Mouse (Mus musculus) neural tube, embryonic 13.5 days (tissue): ENCODE data around the gene Plxnd1. TPM values are rescaled to one million over a fixed set of nuclear protein-coding genes. Genes with fewer than 3 reads are reported as not detected.
A peak's percentile ranks its signal among the peaks of the same experiment; 100 is the strongest.

Experiments
- ATAC-seq: fragments of 200-750 bp; cut with Nextera tagmentation; 2 replicates; pipeline ENCODE4 v1.8.0; 2017; ENCODE audit warnings: low read depth, mild to moderate bottlenecking, moderate TSS enrichment, moderate library complexity
- H3K27ac ChIP-seq: fragments of 300-500 bp; sonication (generic); replicated peaks from 2 replicates; pipeline ENCODE4 v1.5.1; 2015; ENCODE audit warnings: moderate library complexity, mild to moderate bottlenecking, inconsistent platforms
- H3K27me3 ChIP-seq: fragments of 300-500 bp; sonication (generic); 2 replicates; pipeline ENCODE4 v1.6.1; 2015; ENCODE audit warnings: mild to moderate bottlenecking, inconsistent platforms
- H3K36me3 ChIP-seq: fragments of 300-500 bp; sonication (generic); 2 replicates; pipeline ENCODE4 v1.6.1; 2015; ENCODE audit warnings: mild to moderate bottlenecking, inconsistent platforms
- H3K4me1 ChIP-seq: fragments of 300-500 bp; sonication (generic); replicated peaks from 2 replicates; pipeline ENCODE4 v1.6.1; 2015; ENCODE audit warnings: inconsistent platforms
- H3K4me2 ChIP-seq: fragments of 300-500 bp; sonication (generic); 2 replicates; pipeline ENCODE4 v1.6.1; 2015; ENCODE audit warnings: inconsistent platforms, mild to moderate bottlenecking, moderate library complexity
- H3K4me3 ChIP-seq: fragments of 300-500 bp; sonication (generic); 2 replicates; pipeline ENCODE4 v1.5.1; 2015; ENCODE audit warnings: mild to moderate bottlenecking, inconsistent platforms
- H3K9ac ChIP-seq: fragments of 300-500 bp; sonication (generic); 2 replicates; pipeline ENCODE4 v1.6.1; 2015; ENCODE audit warnings: moderate library complexity, mild to moderate bottlenecking, inconsistent platforms
- H3K9me3 ChIP-seq: fragments of 300-500 bp; sonication (generic); 2 replicates; pipeline ENCODE4 v1.6.1; 2016; ENCODE audit warnings: inconsistent platforms
- whole genome bisulfite sequencing: fragments of 180-500 bp; shearing (Covaris S2); methylation state at CpG from one replicate; pipeline ENCODE4 v1.1.7; 2015; 5-methylcytosine and 5-hydroxymethylcytosine counted together
- polyA plus RNA-seq: library from polyadenylated mRNA; unstranded; fragments of >200 nt; fragmentation: Nextera tagmentation; extraction: Ambion mirVana; gene quantifications from 2 replicates; pipeline ENCODE4 v1.2.1, GENCODE M21; 2015

Plxnd1 gene
- polyA plus RNA-seq, 1 experiment from 2014 or later: 17.8 TPM

GRCm38 (mm10) chr6:116009426-116009825, 14.6 kb upstream of the Plxnd1 start:
- no peak overlapping the region for H3K4me2 ChIP-seq
- no peaks in the 10 kb centered on the region for H3K9me3 ChIP-seq
- no peak overlapping the region for H3K9ac ChIP-seq
- H3K4me3 ChIP-seq: no peak overlapping the region
- no peaks in the 10 kb centered on the region for H3K27me3 ChIP-seq
- no peaks in the 10 kb centered on the region for H3K36me3 ChIP-seq
- no peak for ATAC-seq
- no peak overlapping the region for H3K27ac ChIP-seq
- H3K4me1 ChIP-seq: peaks cover 6% of the 10 kb centered on the region
- WGBS: 52% methylated on average over 12 of the region's 12 CpGs

DNA sequence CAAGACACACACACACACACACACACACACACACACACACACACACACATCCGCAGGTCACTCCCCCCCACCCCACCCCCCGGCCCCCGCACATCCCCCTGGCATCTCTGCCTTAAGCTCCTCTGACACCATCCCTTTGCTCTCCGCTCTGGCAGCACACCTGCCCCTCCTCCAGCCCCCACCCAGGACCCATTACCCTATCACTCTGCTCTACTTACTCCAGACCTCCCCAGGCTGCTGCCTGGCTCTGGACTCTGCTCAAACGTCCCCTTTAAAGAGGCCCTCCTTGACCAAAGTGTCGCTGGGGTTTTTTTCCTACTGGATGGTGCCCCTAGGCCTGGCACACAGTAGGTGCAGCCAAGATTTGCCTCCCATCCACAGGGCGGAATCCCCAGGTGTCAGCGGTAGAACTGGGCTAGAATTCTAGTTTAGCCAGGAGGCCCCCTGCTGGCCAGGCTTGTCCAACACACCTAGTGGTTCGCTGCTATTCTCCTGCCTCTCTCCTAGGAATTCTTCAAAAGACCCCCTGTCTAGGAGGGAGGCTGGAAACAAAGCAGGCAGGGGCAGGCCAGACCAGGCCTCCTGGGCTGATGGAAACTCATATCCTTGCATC, 12.9 kb upstream of the Plxnd1 start:
- 0 out of 2 replicates have a peak overlapping the region, but pooled peaks have one; percentile 38 for H3K9ac ChIP-seq
- H3K27me3 ChIP-seq: no peaks in the 10 kb centered on the region
- H3K9me3 ChIP-seq: no peaks in the 10 kb centered on the region
- peaks cover 13% of the 10 kb centered on the region for H3K4me1 ChIP-seq
- H3K4me3 ChIP-seq: no peak overlapping the region
- H3K27ac ChIP-seq: no peak overlapping the region
- peak; percentile 33; the same call in 1 of the 2 replicates for ATAC-seq
- no peak overlapping the region for H3K4me2 ChIP-seq
- no peaks in the 10 kb centered on the region for H3K36me3 ChIP-seq
- 29% methylated on average over 8 of the region's 9 CpGs for WGBS

- no peak overlapping the region for H3K9ac ChIP-seq
- WGBS: 49% methylated on average over 9 of the region's 9 CpGs
- no peak overlapping the region for H3K4me2 ChIP-seq
- no peak for ATAC-seq
- no peak overlapping the region for H3K4me3 ChIP-seq
- peaks cover 13% of the 10 kb centered on the region for H3K4me1 ChIP-seq
- no peaks in the 10 kb centered on the region for H3K27me3 ChIP-seq
- peak overlapping the region; percentile 70; the same call in 1 of the 2 replicates for H3K27ac ChIP-seq
- no peaks in the 10 kb centered on the region for H3K36me3 ChIP-seq
- H3K9me3 ChIP-seq: no peaks in the 10 kb centered on the region
Observed at GRCm38 (mm10) chr6:116006731-116007130, 11.9 kb upstream of the Plxnd1 start.

- no peaks in the 10 kb centered on the region for H3K9me3 ChIP-seq
- H3K9ac ChIP-seq: no peak overlapping the region
- no peaks in the 10 kb centered on the region for H3K27me3 ChIP-seq
- no peaks in the 10 kb centered on the region for H3K36me3 ChIP-seq
- H3K4me1 ChIP-seq: peaks cover 13% of the 10 kb centered on the region
- peak overlapping the region; percentile 70; the same call in 1 of the 2 replicates for H3K27ac ChIP-seq
- no peak overlapping the region for H3K4me2 ChIP-seq
- no peak for ATAC-seq
- WGBS: 78% methylated on average over 4 of the region's 4 CpGs
- no peak overlapping the region for H3K4me3 ChIP-seq
Observed at GRCm38 (mm10) chr6:116005959-116006288, 11.1 kb upstream of the Plxnd1 start.

GRCm38 (mm10) chr6:116005275-116005958, 10.6 kb upstream of the Plxnd1 start:
- 72% methylated on average over 17 of the region's 17 CpGs for WGBS
- no peak overlapping the region for H3K27ac ChIP-seq
- no peaks in the 10 kb centered on the region for H3K9me3 ChIP-seq
- ATAC-seq: no peak
- H3K4me2 ChIP-seq: no peak overlapping the region
- H3K4me3 ChIP-seq: no peak overlapping the region
- H3K27me3 ChIP-seq: no peaks in the 10 kb centered on the region
- no peaks in the 10 kb centered on the region for H3K36me3 ChIP-seq
- H3K9ac ChIP-seq: no peak overlapping the region
- H3K4me1 ChIP-seq: peaks cover 13% of the 10 kb centered on the region

DNA sequence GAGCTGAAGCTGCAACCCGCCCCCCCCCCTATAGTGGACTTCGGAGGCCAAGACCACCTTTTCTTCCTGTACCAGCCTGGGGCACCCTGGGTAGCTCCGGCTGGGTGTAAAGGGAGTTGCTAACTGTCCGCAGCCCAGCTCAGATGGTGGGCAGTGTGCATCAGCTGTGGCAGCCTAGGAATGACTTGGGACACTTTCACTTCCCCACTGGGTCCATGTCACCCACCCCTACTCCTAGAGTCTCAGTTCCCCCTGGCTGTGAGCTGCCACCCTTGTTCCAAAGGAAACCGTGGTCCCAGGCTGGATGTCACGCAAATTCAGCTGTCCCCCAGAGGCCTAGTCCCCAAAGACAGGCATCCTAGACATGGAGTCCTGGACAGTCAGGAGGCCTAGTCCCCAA, 9.9 kb upstream of the Plxnd1 start:
- Histone ChIP-seq H3K4me1 (peaks cover 13% of the 10 kb centered on the region), H3K27me3 (no peaks in the 10 kb centered on the region), H3K27ac (peak overlapping the region; percentile 38; the same call in 1 of the 2 replicates), H3K9me3 (no peaks in the 10 kb centered on the region), H3K9ac (no peak overlapping the region), H3K4me3 (no peak overlapping the region), H3K36me3 (no peaks in the 10 kb centered on the region), H3K4me2 (no peak overlapping the region)
- WGBS: 95% methylated on average over 6 of the region's 6 CpGs
- ATAC-seq: no peak

DNA sequence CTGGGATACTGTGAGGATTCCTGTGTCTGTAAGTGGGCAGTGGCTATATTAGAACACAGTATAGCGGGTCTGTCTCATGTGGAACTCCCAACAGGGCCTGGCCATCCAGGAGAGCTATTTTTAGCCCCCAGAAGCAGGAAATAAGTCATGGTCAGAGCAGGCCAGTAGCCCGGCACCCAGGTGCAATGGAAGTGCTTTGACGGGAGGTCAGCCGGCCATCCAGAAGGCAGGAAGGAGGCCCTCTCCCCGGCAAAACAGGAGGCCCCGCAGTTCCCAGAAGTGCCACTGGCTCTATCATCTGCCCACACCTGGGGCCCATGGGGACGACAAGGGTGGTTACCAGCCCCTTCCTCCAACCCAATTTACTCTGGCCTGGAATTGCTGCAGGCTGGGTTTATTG, 9.3 kb upstream of the Plxnd1 start:
- no peak overlapping the region for H3K9ac ChIP-seq
- H3K36me3 ChIP-seq: no peaks in the 10 kb centered on the region
- H3K4me2 ChIP-seq: no peak overlapping the region
- no peak overlapping the region for H3K4me3 ChIP-seq
- H3K4me1 ChIP-seq: peaks cover 13% of the 10 kb centered on the region
- WGBS: 41% methylated on average over 7 of the region's 7 CpGs
- peak overlapping the region; percentile 38 for H3K27ac ChIP-seq
- no peaks in the 10 kb centered on the region for H3K27me3 ChIP-seq
- H3K9me3 ChIP-seq: no peaks in the 10 kb centered on the region
- no peak for ATAC-seq

DNA sequence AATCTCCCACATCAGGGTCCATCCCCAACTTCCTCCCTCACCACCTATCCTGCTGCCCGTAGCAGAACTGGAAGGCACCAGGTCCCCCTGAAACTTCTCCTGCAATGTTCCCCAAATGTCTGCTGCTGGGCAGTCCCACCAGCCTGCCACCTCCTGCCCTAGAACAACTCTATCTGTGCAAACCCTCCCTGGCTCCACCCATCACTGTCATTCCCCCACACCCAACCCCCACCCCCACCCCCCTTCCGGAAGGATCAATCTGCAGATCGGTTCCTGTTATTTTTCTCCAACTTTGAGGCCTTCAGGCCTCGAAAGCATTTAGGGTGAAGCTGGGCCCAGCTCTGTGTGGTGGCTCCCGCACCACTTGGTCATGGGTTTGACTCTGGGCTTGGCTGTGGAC, 8.7 kb upstream of the Plxnd1 start:
- WGBS: 77% methylated on average over 5 of the region's 5 CpGs
- H3K36me3 ChIP-seq: no peaks in the 10 kb centered on the region
- no peaks in the 10 kb centered on the region for H3K9me3 ChIP-seq
- H3K9ac ChIP-seq: no peak overlapping the region
- H3K27ac ChIP-seq: 0 out of 2 replicates have a peak overlapping the region, but pooled peaks have one; percentile 38
- no peaks in the 10 kb centered on the region for H3K27me3 ChIP-seq
- peaks cover 16% of the 10 kb centered on the region for H3K4me1 ChIP-seq
- no peak overlapping the region for H3K4me2 ChIP-seq
- no peak for ATAC-seq
- no peak overlapping the region for H3K4me3 ChIP-seq

DNA sequence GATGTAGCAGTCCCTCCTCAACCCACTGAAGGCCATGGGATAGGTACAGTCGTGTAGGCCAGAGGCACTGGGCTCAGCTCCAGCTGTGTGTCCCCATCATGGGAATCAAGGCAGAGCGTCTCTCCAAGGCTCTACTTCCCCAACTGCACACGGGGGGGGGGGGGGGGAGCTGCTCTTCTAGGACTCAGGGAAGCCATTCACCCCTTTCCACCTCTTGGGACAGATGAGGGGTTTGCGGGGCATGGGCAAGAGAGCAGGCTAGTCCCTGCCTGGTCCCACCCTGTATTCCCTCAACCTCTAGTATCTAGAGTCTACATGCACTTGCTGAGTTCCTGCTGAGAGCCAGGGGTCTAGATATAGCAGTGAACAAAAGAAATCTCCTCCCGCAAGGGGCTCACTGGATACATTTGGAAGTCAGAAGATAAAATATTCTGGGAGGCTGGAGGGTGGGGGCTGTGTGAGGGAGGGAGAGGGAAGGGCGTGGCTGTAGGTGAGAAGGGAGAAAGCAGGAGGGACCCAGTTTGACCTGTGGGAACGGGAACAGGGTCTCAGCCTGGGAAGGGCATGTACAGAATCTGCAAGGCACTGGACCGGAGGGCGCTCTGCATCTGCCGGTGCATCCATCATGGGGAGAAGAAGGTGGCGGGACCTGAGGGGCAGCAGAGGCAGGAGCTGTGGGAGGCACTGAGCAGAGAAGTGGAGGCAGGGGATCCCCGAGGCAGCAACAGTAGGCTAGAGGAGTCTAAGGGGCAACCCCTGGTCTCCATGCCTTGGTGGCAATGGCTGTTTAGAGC, 7.7 kb upstream of the Plxnd1 start:
- H3K27me3 ChIP-seq: no peaks in the 10 kb centered on the region
- H3K4me2 ChIP-seq: no peak overlapping the region
- H3K9ac ChIP-seq: no peak overlapping the region
- no peaks in the 10 kb centered on the region for H3K9me3 ChIP-seq
- H3K27ac ChIP-seq: no peak overlapping the region
- no peaks in the 10 kb centered on the region for H3K36me3 ChIP-seq
- H3K4me1 ChIP-seq: peaks cover 25% of the 10 kb centered on the region
- H3K4me3 ChIP-seq: no peak overlapping the region
- 70% methylated on average over 12 of the region's 12 CpGs for WGBS
- ATAC-seq: no peak

DNA sequence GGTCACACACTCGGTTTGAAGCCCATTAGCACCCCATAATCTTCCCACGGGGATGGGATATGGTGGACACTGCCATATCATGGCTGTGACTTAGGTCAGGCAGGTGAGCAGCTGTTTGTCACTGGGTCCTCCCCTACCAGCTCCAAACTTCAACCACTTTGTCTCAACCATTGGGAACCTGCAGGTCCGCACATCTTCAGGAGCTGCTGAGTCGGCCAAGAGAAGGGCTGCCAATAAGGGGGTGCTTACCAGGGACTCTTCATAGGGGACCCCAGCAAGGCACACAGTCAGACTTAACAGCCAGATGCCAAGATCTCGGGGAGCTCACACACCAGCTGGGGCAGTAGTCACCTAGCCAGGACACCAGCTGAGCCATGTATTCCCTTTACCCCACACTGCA, 6.0 kb upstream of the Plxnd1 start:
- no peak overlapping the region for H3K4me2 ChIP-seq
- no peaks in the 10 kb centered on the region for H3K36me3 ChIP-seq
- ATAC-seq: no peak
- no peak overlapping the region for H3K4me3 ChIP-seq
- no peak overlapping the region for H3K9ac ChIP-seq
- no peaks in the 10 kb centered on the region for H3K9me3 ChIP-seq
- WGBS: 80% methylated on average over 5 of the region's 5 CpGs
- H3K27me3 ChIP-seq: peaks cover 11% of the 10 kb centered on the region
- H3K4me1 ChIP-seq: peaks cover 35% of the 10 kb centered on the region
- H3K27ac ChIP-seq: no peak overlapping the region

DNA sequence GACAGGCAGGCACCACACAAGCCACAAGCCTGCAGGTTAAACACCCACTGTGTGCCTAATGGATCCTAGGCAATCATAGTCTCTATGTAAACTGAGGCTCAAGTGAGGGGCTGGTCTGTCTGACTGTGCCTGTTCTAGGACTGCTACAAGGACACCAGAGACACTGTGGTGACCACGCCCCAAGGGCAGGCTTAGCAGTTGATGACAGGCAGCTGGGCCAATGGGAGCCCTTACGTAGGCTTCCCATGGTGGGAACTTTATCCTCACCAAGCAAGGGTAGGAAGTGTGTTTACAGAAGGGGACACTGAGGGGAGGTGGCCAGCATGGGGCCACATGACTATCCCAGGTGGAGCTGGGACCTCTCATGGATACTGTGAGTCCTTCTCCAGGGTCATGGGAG, 4.4 kb upstream of the Plxnd1 start:
- Histone ChIP-seq H3K4me3 (no peak overlapping the region), H3K4me1 (peaks cover 43% of the 10 kb centered on the region), H3K9ac (no peak overlapping the region), H3K27me3 (peaks cover 19% of the 10 kb centered on the region), H3K4me2 (no peak overlapping the region), H3K27ac (no peak overlapping the region), H3K9me3 (no peaks in the 10 kb centered on the region), H3K36me3 (no peaks in the 10 kb centered on the region)
- ATAC-seq: no peak
- 91% methylated on average over 2 of the region's 2 CpGs for WGBS

- Histone ChIP-seq H3K27me3 (peaks cover 24% of the 10 kb centered on the region), H3K4me3 (no peak overlapping the region), H3K27ac (no peak overlapping the region), H3K4me2 (no peak overlapping the region), H3K4me1 (peaks cover 43% of the 10 kb centered on the region), H3K36me3 (no peaks in the 10 kb centered on the region), H3K9me3 (no peaks in the 10 kb centered on the region), H3K9ac (no peak overlapping the region)
- WGBS: 77% methylated on average over 7 of the region's 7 CpGs
- no peak for ATAC-seq
Observed at GRCm38 (mm10) chr6:115998758-115999157, 4.0 kb upstream of the Plxnd1 start.
